Mouse (Mus musculus) spleen, adult 2 months (tissue): ENCODE results near the gene Fbxl17. TPM values are rescaled to one million over a fixed set of nuclear protein-coding genes. Genes with fewer than 3 reads are reported as not detected.
A peak's percentile ranks its signal among the peaks of the same experiment; 100 is the strongest.

Experiments used
- DNase-seq, 2 experiments: peaks; one replicate each; pipeline versions ENCODE4 v3.0.0 to v3.0.0-alpha.2; 2012 to 2021; ENCODE audit warnings: low spot score in 2 of 2, low read depth in 1 of 2
- H3K27ac ChIP-seq: fragments of 200-500 bp; 2 replicates; pipeline ENCODE4 v1.5.1; 2012; ENCODE audit warnings: low read length, inconsistent platforms; ENCODE audit not compliant: insufficient read depth
- H3K27me3 ChIP-seq: fragments of 200-500 bp; 2 replicates; pipeline ENCODE4 v1.6.1; 2012; ENCODE audit warnings: mild to moderate bottlenecking, moderate library complexity, low read length, inconsistent platforms; ENCODE audit not compliant: control insufficient read depth, insufficient read depth
- H3K36me3 ChIP-seq: fragments of 200-500 bp; 2 replicates; pipeline ENCODE4 v1.6.1; 2012; ENCODE audit warnings: mild to moderate bottlenecking, low read length, inconsistent platforms; ENCODE audit not compliant: control insufficient read depth, insufficient read depth
- H3K4me1 ChIP-seq: fragments of 200-500 bp; 2 replicates; pipeline ENCODE4 v1.6.1; 2011; ENCODE audit warnings: inconsistent platforms; ENCODE audit not compliant: control insufficient read depth, insufficient read depth, insufficient read length
- H3K4me3 ChIP-seq: fragments of 200-500 bp; 2 replicates; pipeline ENCODE4 v1.5.1; 2011; ENCODE audit warnings: mild to moderate bottlenecking, inconsistent platforms; ENCODE audit not compliant: insufficient read depth, insufficient read length; ENCODE audit errors: extremely low read depth
- CTCF ChIP-seq: fragments of 200-500 bp; IDR thresholded peaks from 2 replicates; pipeline ENCODE4 v1.5.1; 2011; ENCODE audit warnings: mild to moderate bottlenecking, inconsistent platforms; ENCODE audit not compliant: insufficient read depth, insufficient read length, insufficient replicate concordance; ENCODE audit errors: extremely low read depth
- POLR2A ChIP-seq: fragments of 200-500 bp; IDR thresholded peaks from 2 replicates; pipeline ENCODE4 v1.6.1; 2011; ENCODE audit warnings: low read depth, low read length, inconsistent platforms
- whole genome bisulfite sequencing: fragments of 180-500 bp; shearing (Covaris S2); methylation state at CpG from one replicate; pipeline ENCODE4 v1.1.7; 2018; 5-methylcytosine and 5-hydroxymethylcytosine counted together
- polyA plus RNA-seq: library from polyadenylated mRNA; depleted of rRNA; stranded (reverse); fragments of >200 nt; gene quantifications from 2 replicates; pipeline ENCODE4 v1.2.3, GENCODE M21; 2012

The Fbxl17 gene
- polyA plus RNA-seq, 1 experiment, result 4.7 TPM

DNA sequence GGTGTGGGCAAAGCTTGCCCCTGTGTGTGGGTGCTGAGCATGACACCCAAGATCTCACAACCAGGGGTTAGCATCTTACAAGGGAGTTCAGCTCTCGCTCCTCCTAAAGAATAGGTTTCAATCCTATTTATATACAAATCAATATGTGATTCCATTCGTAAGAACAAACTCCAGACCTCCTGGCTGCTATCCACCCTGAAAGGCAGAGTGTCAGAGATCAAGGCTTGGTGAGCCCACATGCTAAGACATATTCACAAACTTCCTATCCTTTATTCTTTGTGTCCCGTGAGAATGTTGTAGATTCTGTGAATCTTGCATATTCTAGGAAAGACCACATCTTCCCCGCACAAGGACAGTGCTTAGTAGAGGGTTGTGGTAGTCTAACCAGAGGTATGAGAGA is 108.9 kb downstream of the Fbxl17 start:
- TF ChIP-seq CTCF (no peak), POLR2A (no peak)
- 91% methylated on average over 4 of the region's 4 CpGs for WGBS
- no peak overlapping the region for H3K4me3 ChIP-seq
- no peaks in the 10 kb centered on the region for H3K4me1 ChIP-seq
- DNase-seq, result no peak
- H3K27ac ChIP-seq, result no peak overlapping the region
- H3K27me3 ChIP-seq, result no peaks in the 10 kb centered on the region
- H3K36me3 ChIP-seq, result no peaks in the 10 kb centered on the region

DNA sequence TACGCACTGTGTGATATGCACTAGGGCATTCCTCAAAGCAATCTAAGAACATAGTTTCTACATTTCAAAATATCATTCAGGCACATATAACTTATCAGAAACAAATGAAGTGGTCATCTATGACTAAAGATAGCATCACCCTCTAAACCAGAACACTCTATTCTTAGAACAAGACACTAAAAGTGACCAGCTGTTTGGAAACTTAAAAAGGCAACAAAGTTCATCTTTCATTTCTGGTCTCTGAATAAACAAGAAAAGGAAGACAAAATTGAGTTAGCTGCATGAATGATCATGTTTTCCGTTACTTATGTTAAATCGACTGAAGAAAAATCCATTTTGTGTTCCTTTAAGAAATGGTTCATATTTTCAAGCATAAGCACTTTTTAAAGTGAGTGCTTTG is 128.8 kb downstream of the Fbxl17 start:
- Histone ChIP-seq H3K4me1 (no peaks in the 10 kb centered on the region; the same call in 1 of the 2 replicates), H3K4me3 (no peak overlapping the region), H3K27ac (peak overlapping the region; percentile 8; the same call in 1 of the 2 replicates), H3K36me3 (no peaks in the 10 kb centered on the region), H3K27me3 (no peaks in the 10 kb centered on the region)
- DNase-seq, result no peak
- 52% methylated on average over 3 of the region's 3 CpGs for WGBS
- TF ChIP-seq POLR2A (no peak), CTCF (no peak)

DNA sequence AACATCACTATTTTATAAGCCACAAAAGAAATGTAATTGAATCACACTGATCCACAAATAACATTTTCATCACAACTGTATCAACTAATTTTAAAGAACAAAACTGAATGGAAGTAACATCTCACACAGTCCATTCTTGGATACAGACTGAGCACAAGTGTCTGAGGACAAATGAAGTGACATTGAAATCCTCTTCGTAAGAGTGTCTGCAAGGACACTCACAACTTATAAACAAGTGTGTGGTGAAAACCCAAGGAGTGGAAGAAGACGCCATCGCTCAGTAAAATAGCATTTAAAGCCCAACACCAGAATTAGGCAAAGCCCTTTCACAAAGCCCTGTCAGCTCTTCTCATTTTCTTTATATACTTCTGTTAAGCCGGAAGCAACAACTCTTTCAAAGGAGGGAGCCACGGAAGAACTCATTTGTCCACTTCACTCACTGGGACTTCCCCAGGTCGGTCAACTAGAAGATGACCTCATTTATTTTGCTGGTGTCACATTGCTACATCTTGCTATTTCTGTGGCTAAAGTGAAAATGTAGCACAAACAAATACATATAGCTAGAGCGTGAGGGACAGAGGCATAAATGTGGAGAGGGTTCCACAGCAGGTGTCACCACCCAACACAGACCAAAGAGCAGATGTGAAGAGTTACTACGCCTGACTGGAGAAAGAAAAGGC is 130.0 kb downstream of the Fbxl17 start:
- H3K4me1 ChIP-seq, result no peaks in the 10 kb centered on the region; the same call in 1 of the 2 replicates
- no peak overlapping the region for H3K4me3 ChIP-seq
- no peaks in the 10 kb centered on the region for H3K36me3 ChIP-seq
- DNase-seq, result peak in 1 of 2 experiments; percentile 37
- TF ChIP-seq POLR2A, result no peak
- TF ChIP-seq CTCF, result no peak
- WGBS, result 51% methylated on average over 8 of the region's 8 CpGs
- no peak overlapping the region for H3K27ac ChIP-seq
- H3K27me3 ChIP-seq, result no peaks in the 10 kb centered on the region

DNA sequence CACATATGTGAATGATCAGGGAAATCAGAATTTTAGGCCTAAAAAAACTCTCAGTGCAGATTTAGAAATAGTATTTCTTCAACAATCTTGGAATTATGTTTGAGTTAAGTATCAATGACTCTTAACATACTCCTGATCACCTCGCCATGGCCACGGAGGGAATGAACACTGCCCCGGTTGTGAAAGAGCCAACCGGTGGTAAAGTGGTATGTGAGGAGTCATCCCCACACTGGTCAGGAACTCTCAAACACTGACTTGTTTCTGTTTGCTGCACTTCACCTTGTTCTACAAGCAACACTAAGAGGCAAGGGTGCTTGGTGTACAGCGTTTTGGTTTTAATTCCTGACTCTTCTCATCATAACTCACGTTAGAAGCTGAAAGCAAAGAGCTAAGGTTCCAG is 132.3 kb downstream of the Fbxl17 start:
- no peak for DNase-seq
- no peak overlapping the region for H3K27ac ChIP-seq
- no peaks in the 10 kb centered on the region; the same call in 1 of the 2 replicates for H3K4me1 ChIP-seq
- no peak for TF ChIP-seq CTCF
- no peak for TF ChIP-seq POLR2A
- H3K36me3 ChIP-seq, result no peaks in the 10 kb centered on the region
- H3K27me3 ChIP-seq, result no peaks in the 10 kb centered on the region
- 93% methylated on average over 6 of the region's 6 CpGs for WGBS
- H3K4me3 ChIP-seq, result no peak overlapping the region

DNA sequence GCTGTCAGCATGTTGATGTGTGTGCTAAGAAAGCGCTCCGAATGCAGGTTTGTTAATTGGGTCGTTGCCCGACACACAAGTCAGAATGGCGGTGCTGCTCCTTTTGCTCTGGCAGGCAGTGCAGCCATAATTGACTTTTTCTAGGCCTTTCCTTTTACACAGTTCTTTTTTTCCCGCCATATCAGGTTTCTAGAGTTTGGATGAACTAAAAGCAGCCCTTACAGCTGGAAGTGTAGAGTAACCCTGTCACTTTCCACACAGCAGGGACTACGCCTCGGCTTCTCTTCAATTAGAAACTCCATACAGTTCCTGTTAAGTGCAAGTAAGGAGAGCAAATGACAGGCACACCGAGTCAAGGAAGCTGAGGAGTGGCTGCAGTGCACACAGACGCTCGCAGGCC is 133.8 kb downstream of the Fbxl17 start:
- DNase-seq, result no peak
- H3K36me3 ChIP-seq, result no peaks in the 10 kb centered on the region
- TF ChIP-seq POLR2A (no peak), CTCF (no peak)
- whole genome bisulfite sequencing, result 89% methylated on average over 11 of the region's 11 CpGs
- no peaks in the 10 kb centered on the region; the same call in 1 of the 2 replicates for H3K4me1 ChIP-seq
- no peaks in the 10 kb centered on the region for H3K27me3 ChIP-seq
- no peak overlapping the region for H3K27ac ChIP-seq
- no peak overlapping the region for H3K4me3 ChIP-seq

DNA sequence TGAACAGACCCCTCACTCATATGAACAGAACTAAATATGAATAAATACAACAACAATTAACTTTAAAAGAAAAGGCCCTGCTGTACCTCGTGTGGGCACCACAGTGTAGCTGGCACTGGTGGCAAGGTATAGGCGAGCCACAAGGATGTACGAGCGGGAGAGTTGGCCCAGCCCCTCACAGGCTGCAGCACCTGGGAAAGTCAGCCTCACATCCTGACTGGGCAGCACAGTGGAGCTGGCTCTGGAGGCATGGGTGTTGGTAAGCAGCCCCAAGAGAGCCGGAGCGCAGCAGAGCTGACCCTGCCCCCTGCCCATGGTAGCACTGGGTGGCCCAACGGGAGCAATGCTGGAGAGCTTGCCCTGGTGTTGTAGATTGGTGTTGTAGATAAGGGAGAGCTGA is 135.2 kb downstream of the Fbxl17 start:
- H3K36me3 ChIP-seq, result no peaks in the 10 kb centered on the region
- no peak overlapping the region for H3K4me3 ChIP-seq
- no peak for TF ChIP-seq POLR2A
- no peak for TF ChIP-seq CTCF
- no peak for DNase-seq
- 95% methylated on average over 7 of the region's 7 CpGs for WGBS
- H3K27ac ChIP-seq, result no peak overlapping the region
- no peaks in the 10 kb centered on the region for H3K27me3 ChIP-seq
- H3K4me1 ChIP-seq, result no peaks in the 10 kb centered on the region; the same call in 1 of the 2 replicates

DNA sequence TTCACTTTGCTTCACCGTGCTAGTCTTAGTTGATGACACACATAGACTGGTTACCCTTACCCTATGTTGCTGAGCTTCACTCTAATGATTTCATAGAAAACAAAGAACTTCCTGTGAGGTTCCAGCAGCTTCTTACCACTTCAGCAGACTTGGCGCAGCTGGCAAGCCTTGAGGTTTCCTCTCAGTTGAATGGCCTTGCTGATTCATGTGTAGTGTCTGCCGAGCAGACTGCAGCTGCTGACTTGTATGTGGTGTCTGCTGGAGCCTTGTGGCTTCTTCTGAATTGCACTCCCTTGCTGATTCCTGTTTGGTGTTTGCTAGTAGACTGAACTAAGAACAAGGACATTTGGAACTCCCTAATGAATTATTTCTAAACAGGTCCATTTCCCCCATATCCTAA is 137.6 kb downstream of the Fbxl17 start:
- WGBS, result 50% methylated on average over 3 of the region's 3 CpGs
- Histone ChIP-seq H3K27ac (no peak overlapping the region), H3K4me3 (no peak overlapping the region), H3K27me3 (no peaks in the 10 kb centered on the region), H3K36me3 (no peaks in the 10 kb centered on the region), H3K4me1 (no peaks in the 10 kb centered on the region)
- peak in 1 of 2 experiments; percentile 4 for DNase-seq
- TF ChIP-seq POLR2A (no peak), CTCF (no peak)
